Mouse (Mus musculus) stomach, embryonic 15.5 days (tissue): ENCODE results near the gene Mfsd4b4. TPM values are rescaled to one million over a fixed set of nuclear protein-coding genes. Genes with fewer than 3 reads are reported as not detected.
A peak's percentile ranks its signal among the peaks of the same experiment; 100 is the strongest.
"Not testable (repeated sequence)": the region's sequence is repeated elsewhere in the genome, so short reads cannot be mapped to it uniquely, and the experiment has no call there.

Source experiments
- ATAC-seq: fragments of 200-750 bp; cut with Nextera tagmentation; 2 replicates; pipeline ENCODE4 v1.8.0; 2017; ENCODE audit warnings: low read depth, moderate number of reproducible peaks, moderate TSS enrichment; ENCODE audit not compliant: insufficient read depth, low FRiP score
- H3K27ac ChIP-seq: fragments of 300-500 bp; sonication (generic); 2 replicates; pipeline ENCODE4 v1.5.1; 2015; ENCODE audit warnings: mild to moderate bottlenecking, inconsistent platforms
- H3K27me3 ChIP-seq: fragments of 300-500 bp; sonication (generic); replicated peaks from 2 replicates; pipeline ENCODE4 v1.6.1; 2015; ENCODE audit warnings: inconsistent platforms
- H3K36me3 ChIP-seq: fragments of 300-500 bp; sonication (generic); 2 replicates; pipeline ENCODE4 v1.6.1; 2015; ENCODE audit warnings: inconsistent platforms
- H3K4me1 ChIP-seq: fragments of 300-500 bp; sonication (generic); 2 replicates; pipeline ENCODE4 v1.6.1; 2015; ENCODE audit warnings: inconsistent platforms
- H3K4me2 ChIP-seq: fragments of 300-500 bp; sonication (generic); 2 replicates; pipeline ENCODE4 v1.6.1; 2015; ENCODE audit warnings: mild to moderate bottlenecking, inconsistent platforms
- H3K4me3 ChIP-seq: fragments of 300-500 bp; sonication (generic); replicated peaks from 2 replicates; pipeline ENCODE4 v1.5.1; 2015; ENCODE audit warnings: inconsistent platforms
- H3K9ac ChIP-seq: fragments of 300-500 bp; sonication (generic); 2 replicates; pipeline ENCODE4 v1.6.1; 2015; ENCODE audit warnings: inconsistent platforms
- H3K9me3 ChIP-seq: fragments of 300-500 bp; sonication (generic); 2 replicates; pipeline ENCODE4 v1.6.1; 2016; ENCODE audit warnings: inconsistent platforms
- WGBS: fragments of 180-500 bp; shearing (Covaris S2); methylation state at CpG from one replicate; pipeline ENCODE4 v1.1.7; 2015; 5-methylcytosine and 5-hydroxymethylcytosine counted together
- polyA plus RNA-seq: library from polyadenylated mRNA; unstranded; fragments of >200 nt; fragmentation: Nextera tagmentation; extraction: Ambion mirVana; gene quantifications from 2 replicates; pipeline ENCODE4 v1.2.1, GENCODE M21; 2015

The Mfsd4b4 gene
- 3.6 and 4.8 TPM in 2 replicates for polyA plus RNA-seq

- peak within 1 kb of the TSS; percentile 69 for H3K4me2 ChIP-seq
Observed at GRCm38 (mm10) chr10:39898874-39899371, at the start of gene Mfsd4b4. Mfsd4b4 (minus strand) TSS chr10:39899238.

GRCm38 (mm10) chr10:39947195-39947594 is 48.2 kb upstream of the Mfsd4b4 start:
- not testable (repeated sequence) for H3K4me1 ChIP-seq, H3K9me3 ChIP-seq, H3K4me3 ChIP-seq, H3K27ac ChIP-seq, H3K4me2 ChIP-seq, H3K27me3 ChIP-seq, H3K9ac ChIP-seq, ATAC-seq, H3K36me3 ChIP-seq
- WGBS = 74% methylated on average over 3 of the region's 3 CpGs

More at GRCm38 (mm10) chr10:39898874-39899371, at the start of gene Mfsd4b4:
- Histone ChIP-seq H3K4me3 (peak within 1 kb of the TSS; percentile 66), H3K9ac (peak within 1 kb of the TSS; percentile 62; the same call in 1 of the 2 replicates), H3K9me3 (no peaks in the 10 kb centered on the region), H3K36me3 (no peaks in the 10 kb centered on the region), H3K27me3 (no peaks in the 10 kb centered on the region), H3K4me1 (no peaks in the 10 kb centered on the region), H3K27ac (peak within 1 kb of the TSS; percentile 84)
- under 1% methylated on average over 41 of the region's 41 CpGs for WGBS
- ATAC-seq = peak; percentile 98

- Histone ChIP-seq H3K9ac (no peak overlapping the region), H3K4me2 (no peak overlapping the region), H3K27ac (no peak overlapping the region), H3K4me1 (no peaks in the 10 kb centered on the region), H3K36me3 (no peaks in the 10 kb centered on the region), H3K9me3 (no peaks in the 10 kb centered on the region), H3K4me3 (no peak overlapping the region), H3K27me3 (no peaks in the 10 kb centered on the region)
- no peak for ATAC-seq
- 71% methylated on average over 7 of the region's 7 CpGs for WGBS
Observed at GRCm38 (mm10) chr10:39936553-39936952, 37.5 kb upstream of the Mfsd4b4 start.

GRCm38 (mm10) chr10:39926616-39927139 is 27.6 kb upstream of the Mfsd4b4 start, which contains the start of gene Mfsd4b2:
Mfsd4b2 (minus strand) TSS chr10:39926923.
- ATAC-seq = peak; percentile 47; the same call in 1 of the 2 replicates
- peak within 1 kb of the TSS; percentile 12; the same call in 1 of the 2 replicates for H3K9ac ChIP-seq
- H3K27me3 ChIP-seq = no peaks in the 10 kb centered on the region
- H3K4me2 ChIP-seq = peak within 1 kb of the TSS; percentile 92
- WGBS = 2% methylated on average over 41 of the region's 41 CpGs
- H3K9me3 ChIP-seq = no peaks in the 10 kb centered on the region
- no peak within 1 kb of the TSS for H3K27ac ChIP-seq
- H3K4me3 ChIP-seq = peak within 1 kb of the TSS; percentile 43
- H3K36me3 ChIP-seq = no peaks in the 10 kb centered on the region
- no peaks in the 10 kb centered on the region for H3K4me1 ChIP-seq

GRCm38 (mm10) chr10:39924556-39924955 is 25.5 kb upstream of the Mfsd4b4 start:
- not testable (repeated sequence) for H3K36me3 ChIP-seq, H3K4me1 ChIP-seq, H3K27ac ChIP-seq, H3K9me3 ChIP-seq, H3K9ac ChIP-seq, H3K27me3 ChIP-seq, H3K4me2 ChIP-seq, H3K4me3 ChIP-seq
- 58% methylated on average over 8 of the region's 8 CpGs for WGBS
- ATAC-seq = peak; percentile 35; the same call in 1 of the 2 replicates

GRCm38 (mm10) chr10:39912616-39913015 is 13.6 kb upstream of the Mfsd4b4 start:
- ATAC-seq = no peak
- Histone ChIP-seq H3K9ac (no peak overlapping the region), H3K4me1 (no peaks in the 10 kb centered on the region)

GRCm38 (mm10) chr10:39908768-39909441 is 9.9 kb upstream of the Mfsd4b4 start:
- no peaks in the 10 kb centered on the region for H3K36me3 ChIP-seq
- H3K27ac ChIP-seq = no peak overlapping the region
- no peaks in the 10 kb centered on the region for H3K9me3 ChIP-seq
- H3K4me3 ChIP-seq = no peak overlapping the region
- no peak overlapping the region for H3K4me2 ChIP-seq
- H3K27me3 ChIP-seq = no peaks in the 10 kb centered on the region
- no peaks in the 10 kb centered on the region for H3K4me1 ChIP-seq
- 46% methylated on average over 13 of the region's 13 CpGs for WGBS
- ATAC-seq = no peak
- H3K9ac ChIP-seq = no peak overlapping the region

More at GRCm38 (mm10) chr10:39912616-39913015, 13.6 kb upstream of the Mfsd4b4 start:
- Histone ChIP-seq H3K4me3 (no peak overlapping the region), H3K36me3 (no peaks in the 10 kb centered on the region), H3K27ac (no peak overlapping the region), H3K4me2 (no peak overlapping the region), H3K9me3 (no peaks in the 10 kb centered on the region), H3K27me3 (no peaks in the 10 kb centered on the region)

GRCm38 (mm10) chr10:39906799-39907658 is 8.0 kb upstream of the Mfsd4b4 start:
- peak; percentile 80; the same call in 1 of the 2 replicates for ATAC-seq
- no peaks in the 10 kb centered on the region for H3K4me1 ChIP-seq
- H3K4me3 ChIP-seq = no peak overlapping the region
- H3K9ac ChIP-seq = no peak overlapping the region
- H3K36me3 ChIP-seq = no peaks in the 10 kb centered on the region
- no peaks in the 10 kb centered on the region for H3K27me3 ChIP-seq
- WGBS = 58% methylated on average over 10 of the region's 10 CpGs
- no peaks in the 10 kb centered on the region for H3K9me3 ChIP-seq
- 0 out of 2 replicates have a peak overlapping the region, but pooled peaks have one; percentile 7 for H3K27ac ChIP-seq
- H3K4me2 ChIP-seq = no peak overlapping the region

GRCm38 (mm10) chr10:39904191-39904590 is 5.2 kb upstream of the Mfsd4b4 start:
- no peak overlapping the region for H3K9ac ChIP-seq
- H3K27me3 ChIP-seq = no peaks in the 10 kb centered on the region
- H3K4me3 ChIP-seq = no peak overlapping the region
- no peaks in the 10 kb centered on the region for H3K4me1 ChIP-seq
- no peak overlapping the region for H3K4me2 ChIP-seq
- 76% methylated on average over 3 of the region's 3 CpGs for WGBS
- H3K27ac ChIP-seq = no peak overlapping the region
- no peaks in the 10 kb centered on the region for H3K36me3 ChIP-seq
- no peaks in the 10 kb centered on the region for H3K9me3 ChIP-seq
- no peak for ATAC-seq

- Histone ChIP-seq H3K4me1 (no peaks in the 10 kb centered on the region), H3K9ac (no peak overlapping the region), H3K9me3 (no peaks in the 10 kb centered on the region), H3K4me2 (no peak overlapping the region), H3K27ac (no peak overlapping the region), H3K27me3 (no peaks in the 10 kb centered on the region), H3K36me3 (no peaks in the 10 kb centered on the region), H3K4me3 (no peak overlapping the region)
- no peak for ATAC-seq
- 90% methylated on average over 5 of the region's 5 CpGs for WGBS
Observed at GRCm38 (mm10) chr10:39896503-39896902, 2.5 kb downstream of the Mfsd4b4 start.

- ATAC-seq = no peak
- H3K9me3 ChIP-seq = no peaks in the 10 kb centered on the region
- no peak overlapping the region for H3K27ac ChIP-seq
- H3K4me1 ChIP-seq = no peaks in the 10 kb centered on the region
- no peak overlapping the region for H3K4me2 ChIP-seq
- no peaks in the 10 kb centered on the region for H3K27me3 ChIP-seq
- no peak overlapping the region for H3K9ac ChIP-seq
- H3K4me3 ChIP-seq = no peak overlapping the region
- H3K36me3 ChIP-seq = no peaks in the 10 kb centered on the region
- WGBS = 65% methylated on average over 11 of the region's 11 CpGs
Observed at GRCm38 (mm10) chr10:39893702-39894697, 5.0 kb downstream of the Mfsd4b4 start.
